ENCODE assay signal across 8 mouse cellular contexts in genomic region chr10:81230438-81231332, GRCm38 (mm10). TPM values are rescaled to one million over a fixed set of nuclear protein-coding genes. Genes with fewer than 3 reads are reported as not detected.
DNase-seq lines count a peak whose midpoint lies in the region; ATAC-seq and TF ChIP-seq lines count a peak whose summit lies in the region.

Gene Atcay, minus strand, starts transcription at chr10:81230833.

- H3K27ac ChIP-seq in midbrain, embryonic 15.5 days: peak within 1 kb of the TSS; percentile 96

- TF ChIP-seq POLR2A in lung, adult 2 months (IDR thresholded peaks at IDR 0.05; ENCODE audit: borderline replicate concordance, extremely low read depth, low read depth, low read length): no peak

- peak within 1 kb of the TSS; percentile 75 for H3K4me2 ChIP-seq in midbrain, embryonic 15.5 days

- WGBS in lung, adult 2 months: 10% methylated on average over 27 of the region's 27 CpGs
- 3% methylated on average over 27 of the region's 27 CpGs for WGBS in midbrain, embryonic 15.5 days

- H3K9me3 ChIP-seq in midbrain, embryonic 15.5 days: no peaks in the 10 kb centered on the region

- no peaks in the 10 kb centered on the region for H3K27me3 ChIP-seq in midbrain, embryonic 15.5 days (replicated peaks)

- DNase-seq in lung, adult 2 months: no peak
- no peak for DNase-seq in lung, postnatal 25 days (ENCODE audit: low spot score)
- DNase-seq in cerebellum, adult 18-20 months: peak; percentile 85 to 92
- DNase-seq in forelimb bud, embryonic 11.5 days (ENCODE audit: low read depth, low spot score): peak; percentile 33
- DNase-seq in layer of hippocampus, adult 9-11 months: peak; percentile 90
- DNase-seq in thymus, postnatal 4 days: peak; percentile 66
- DNase-seq in spleen, postnatal 4 days (ENCODE audit: low spot score in 2 of 2): no peak

- no peaks in the 10 kb centered on the region for H3K36me3 ChIP-seq in midbrain, embryonic 15.5 days (replicated peaks)

- no peak within 1 kb of the TSS for H3K4me3 ChIP-seq in lung, adult 2 months (replicated peaks; ENCODE audit: extremely low read depth, low read depth, low read length)
- peak within 1 kb of the TSS; percentile 93 for H3K4me3 ChIP-seq in midbrain, embryonic 15.5 days

- H3K9ac ChIP-seq in midbrain, embryonic 15.5 days: peak within 1 kb of the TSS; percentile 100

- peak; percentile 90 for ATAC-seq in midbrain, embryonic 15.5 days (replicated peaks)

- peak; percentile 57 for TF ChIP-seq CTCF in lung, adult 2 months (IDR thresholded peaks at IDR 0.05; ENCODE audit: insufficient read depth, low read length)

- 0 out of 2 replicates have a peak, but pooled peaks cover 2% of the 10 kb centered on the region for H3K4me1 ChIP-seq in lung, adult 2 months (ENCODE audit: control insufficient read depth, insufficient read depth, low read length)
- H3K4me1 ChIP-seq in midbrain, embryonic 15.5 days: peaks cover 57% of the 10 kb centered on the region

RNA-seq across cellular contexts. Expression of gene Atcay, which starts in this region (rescaled TPM):
- polyA plus RNA-seq in lung, adult 2 months (2012; rRNA removed): 0.08 and 0.20 TPM in 2 replicates
- polyA plus RNA-seq in midbrain, embryonic 15.5 days (2015; fragmentation: Nextera tagmentation; extraction: Ambion mirVana): 95.3 and 96.7 TPM in 2 replicates

Comparison
In these comparisons a context has a peak if more than half of its experiments do, and no peak if none do; other contexts are left out.
1. RNA of gene Atcay (polyA plus RNA-seq): 95.3 to 96.7 TPM in midbrain, embryonic 15.5 days; 0.08 to 0.20 TPM in lung, adult 2 months; every median in the first group is over 10 times any median in the second.
2. DNase-seq: peak in cerebellum, adult 18-20 months (2 of 2), forelimb bud, embryonic 11.5 days (single experiment), layer of hippocampus, adult 9-11 months (single experiment) and thymus, postnatal 4 days (single experiment); none in lung, adult 2 months (single experiment), lung, postnatal 25 days (single experiment) and spleen, postnatal 4 days (0 of 2).